Mouse (Mus musculus) lung, adult 2 months (tissue): ENCODE data around the gene Lrch1. TPM values are rescaled to one million over a fixed set of nuclear protein-coding genes. Genes with fewer than 3 reads are reported as not detected.

Experiments used
- DNase-seq: peaks from one replicate; pipeline ENCODE4 v3.0.0; 2022
- H3K4me1 ChIP-seq: fragments of 200-500 bp; 2 replicates; pipeline ENCODE4 v1.6.1; 2011; ENCODE audit warnings: low read length; ENCODE audit not compliant: control insufficient read depth, insufficient read depth
- H3K4me3 ChIP-seq: fragments of 200-500 bp; replicated peaks from 2 replicates; pipeline ENCODE3; 2011; ENCODE audit warnings: low read depth, mild to moderate bottlenecking, control low read depth, low read length; ENCODE audit errors: extremely low read depth
- CTCF ChIP-seq: fragments of 200-500 bp; IDR thresholded peaks from 2 replicates; pipeline ENCODE4 v1.5.1; 2011; ENCODE audit warnings: mild to moderate bottlenecking, low read length, control low read depth; ENCODE audit not compliant: insufficient read depth
- POLR2A ChIP-seq: fragments of 200-500 bp; IDR thresholded peaks from 2 replicates; pipeline ENCODE4 v1.6.1; 2011; ENCODE audit warnings: low read depth, mild to moderate bottlenecking, control low read depth, low read length, borderline replicate concordance; ENCODE audit errors: extremely low read depth
- WGBS: fragments of 180-500 bp; shearing (Covaris S2); methylation state at CpG from one replicate; pipeline ENCODE4 v1.1.7; 2018; 5-methylcytosine and 5-hydroxymethylcytosine counted together
- polyA plus RNA-seq: library from polyadenylated mRNA; depleted of rRNA; stranded (reverse); fragments of >200 nt; gene quantifications from 2 replicates; pipeline ENCODE4 v1.2.3, GENCODE M21; 2012

Gene Lrch1
- polyA plus RNA-seq, 1 experiment, result 22.6 TPM

DNA sequence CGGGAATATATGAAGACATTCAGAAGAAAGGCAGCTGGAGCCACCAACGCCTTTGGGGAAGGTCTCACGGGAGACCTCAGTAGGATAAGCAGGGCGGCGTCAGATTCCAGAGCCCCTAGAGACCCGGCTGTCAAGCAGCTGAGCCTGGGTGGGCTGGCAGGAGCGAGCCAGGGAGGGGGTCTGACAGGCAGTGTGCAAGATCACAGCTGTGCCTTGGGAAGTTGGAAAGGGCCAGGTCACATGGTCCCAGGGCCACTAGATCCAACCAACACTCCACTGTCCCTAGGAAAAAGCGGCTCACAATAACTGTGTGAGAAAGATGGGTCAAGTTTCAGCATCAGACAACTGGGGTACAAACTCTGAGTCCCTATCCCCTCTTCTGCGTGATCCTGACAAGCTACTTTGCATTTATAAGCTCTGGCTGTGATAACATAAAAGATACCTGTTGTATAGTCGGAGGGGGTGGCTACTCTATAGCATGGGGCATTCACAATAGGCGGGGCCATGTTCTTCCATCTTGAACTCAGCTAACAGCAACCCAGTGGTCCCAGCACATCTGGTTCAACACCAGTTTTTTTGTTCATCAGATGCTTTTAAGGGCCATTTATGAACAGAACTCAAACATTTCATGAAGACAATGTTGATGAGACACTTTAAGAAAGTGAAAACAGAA is 20.6 kb downstream of the Lrch1 start:
- Histone ChIP-seq H3K4me1 (peaks cover 4% of the 10 kb centered on the region; the same call in 1 of the 2 replicates), H3K4me3 (no peak overlapping the region)
- WGBS, result 60% methylated on average over 11 of the region's 11 CpGs
- TF ChIP-seq CTCF (no peak), POLR2A (no peak)
- DNase-seq, result no peak

DNA sequence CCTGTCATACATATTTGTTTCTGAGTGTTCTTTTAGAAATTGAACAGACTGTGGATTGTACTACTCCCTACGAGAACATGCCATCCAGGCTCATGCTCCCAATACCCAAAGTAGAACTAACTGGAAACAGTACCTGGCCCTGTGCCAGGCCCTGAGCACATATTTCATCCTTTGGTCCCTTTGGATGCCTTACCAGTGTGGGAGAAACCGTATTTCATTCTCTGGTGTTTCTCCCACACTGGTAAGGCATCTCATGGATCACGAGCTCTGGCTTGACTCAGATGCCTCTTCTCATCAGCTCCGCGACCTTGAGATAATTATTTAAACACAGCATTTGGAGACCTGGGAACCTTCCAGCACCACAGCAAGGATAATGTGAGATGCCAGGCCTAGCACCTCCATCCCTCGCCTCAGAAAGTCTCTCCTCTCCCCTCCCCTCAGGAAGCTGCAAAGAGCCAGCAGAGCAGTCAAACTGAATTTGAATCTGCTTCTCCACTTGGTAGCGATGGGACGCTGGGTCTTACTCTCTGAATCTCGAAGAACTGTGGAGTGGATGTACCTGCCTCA is 21.6 kb downstream of the Lrch1 start:
- no peak for DNase-seq
- whole genome bisulfite sequencing, result 71% methylated on average over 9 of the region's 9 CpGs

DNA sequence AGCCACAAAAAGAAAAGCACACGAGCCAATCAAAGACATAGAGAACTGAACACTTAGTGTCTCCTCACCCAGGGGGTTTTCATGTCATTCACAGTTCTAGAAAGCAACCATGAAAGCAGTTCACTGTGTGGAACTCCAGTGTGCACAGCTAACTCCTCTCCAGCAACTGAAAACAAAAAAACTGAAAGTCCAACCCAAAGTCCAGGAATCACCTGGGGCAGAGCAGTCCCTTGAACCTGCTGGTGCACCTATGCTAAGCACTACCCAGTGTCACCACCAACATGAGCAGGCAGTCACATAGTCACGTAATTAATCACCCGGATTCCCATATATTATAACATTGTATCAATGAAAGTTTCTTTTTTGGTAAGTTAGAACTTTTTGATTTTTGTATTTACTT is 23.2 kb downstream of the Lrch1 start:
- WGBS, result 84% methylated on average over 3 of the region's 3 CpGs
- DNase-seq, result no peak

More for the DNA sequence above, 21.6 kb downstream of the Lrch1 start:
- Histone ChIP-seq H3K4me1 (peaks cover 6% of the 10 kb centered on the region; the same call in 1 of the 2 replicates), H3K4me3 (no peak overlapping the region)
- TF ChIP-seq CTCF (no peak), POLR2A (no peak)

DNA sequence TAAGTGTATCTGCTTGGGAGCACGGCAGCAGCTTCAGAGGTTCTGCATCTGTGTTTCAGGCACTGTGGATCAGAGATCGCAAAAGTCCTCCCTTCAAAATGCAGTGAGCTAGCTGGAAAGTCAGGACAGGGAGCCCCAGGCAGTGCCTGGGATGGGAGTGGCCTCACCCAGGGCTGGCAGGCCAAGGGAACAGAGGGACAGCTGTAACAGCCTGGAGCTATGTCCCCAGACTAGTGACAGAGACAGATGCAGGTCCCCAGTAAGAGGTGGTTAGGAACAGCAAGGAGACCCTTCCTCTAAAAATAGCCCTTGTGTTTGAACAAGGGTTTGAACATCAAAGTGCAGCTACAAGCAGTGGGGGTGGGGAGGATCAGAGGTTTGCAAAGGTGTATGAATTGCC is 23.6 kb downstream of the Lrch1 start:
- WGBS, result 67% methylated on average over 2 of the region's 2 CpGs
- Histone ChIP-seq H3K4me1 (peaks cover 6% of the 10 kb centered on the region; the same call in 1 of the 2 replicates), H3K4me3 (no peak overlapping the region)
- TF ChIP-seq CTCF, result no peak
- TF ChIP-seq POLR2A, result no peak
- no peak for DNase-seq

More for the DNA sequence above, 23.2 kb downstream of the Lrch1 start:
- H3K4me3 ChIP-seq, result no peak overlapping the region
- peaks cover 6% of the 10 kb centered on the region; the same call in 1 of the 2 replicates for H3K4me1 ChIP-seq
- no peak for TF ChIP-seq POLR2A

DNA sequence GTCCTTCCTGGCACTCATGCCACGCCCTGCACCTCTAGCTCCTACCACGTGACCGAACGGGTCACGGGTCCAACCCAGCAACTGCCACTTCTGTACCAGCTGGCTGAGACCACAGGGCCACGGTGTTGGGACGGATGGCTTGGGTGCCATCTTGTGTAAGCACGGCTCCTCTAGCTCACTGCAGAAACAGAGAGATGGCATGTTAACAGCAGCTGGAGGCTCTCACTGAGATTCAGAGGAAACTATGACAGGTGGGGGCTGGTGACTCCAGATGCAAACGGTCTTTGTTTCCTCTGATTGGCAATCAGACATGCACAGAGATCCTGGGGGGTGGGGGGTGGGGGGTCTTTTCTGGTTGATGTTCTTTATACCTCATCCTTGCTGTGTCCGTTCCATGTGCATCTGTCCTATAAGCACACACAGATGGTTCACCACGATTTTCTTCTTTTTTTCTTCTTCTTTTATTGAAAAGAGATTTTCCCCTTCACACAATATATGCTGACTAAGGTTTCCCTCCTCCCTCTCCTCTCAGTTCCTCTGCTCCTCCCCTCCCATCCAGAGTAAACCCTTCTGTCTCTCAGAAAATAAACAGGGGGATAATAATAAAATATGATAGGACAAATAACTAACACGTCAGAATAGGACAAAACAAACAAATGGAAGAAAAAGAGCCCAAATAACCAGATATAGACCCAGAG is 25.5 kb downstream of the Lrch1 start:
- DNase-seq, result no peak
- TF ChIP-seq CTCF (no peak), POLR2A (no peak)
- WGBS, result 49% methylated on average over 12 of the region's 12 CpGs
- Histone ChIP-seq H3K4me1 (peaks cover 18% of the 10 kb centered on the region), H3K4me3 (no peak overlapping the region)

DNA sequence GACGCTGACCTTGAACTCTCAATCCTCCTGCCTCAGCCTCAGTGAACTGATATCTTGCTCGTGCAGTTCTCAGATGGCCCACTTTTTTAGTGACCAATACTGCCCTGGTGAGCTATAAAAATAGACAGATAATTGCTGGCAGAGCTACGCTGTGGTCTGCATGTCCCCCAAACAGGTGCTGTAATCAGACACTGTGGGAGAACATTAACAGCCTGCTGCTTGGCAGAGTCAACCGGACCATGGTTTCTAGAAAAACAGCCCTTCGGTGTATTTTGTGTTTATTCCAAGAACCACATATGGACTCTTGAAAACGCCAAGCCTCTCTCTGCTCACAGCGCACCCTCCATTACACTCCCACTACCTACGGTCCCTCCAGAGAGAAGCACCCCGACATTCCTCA is 26.2 kb downstream of the Lrch1 start:
- TF ChIP-seq POLR2A, result no peak
- TF ChIP-seq CTCF, result no peak
- DNase-seq, result no peak
- Histone ChIP-seq H3K4me3 (no peak overlapping the region), H3K4me1 (peaks cover 23% of the 10 kb centered on the region)
- WGBS, result 87% methylated on average over 9 of the region's 9 CpGs

DNA sequence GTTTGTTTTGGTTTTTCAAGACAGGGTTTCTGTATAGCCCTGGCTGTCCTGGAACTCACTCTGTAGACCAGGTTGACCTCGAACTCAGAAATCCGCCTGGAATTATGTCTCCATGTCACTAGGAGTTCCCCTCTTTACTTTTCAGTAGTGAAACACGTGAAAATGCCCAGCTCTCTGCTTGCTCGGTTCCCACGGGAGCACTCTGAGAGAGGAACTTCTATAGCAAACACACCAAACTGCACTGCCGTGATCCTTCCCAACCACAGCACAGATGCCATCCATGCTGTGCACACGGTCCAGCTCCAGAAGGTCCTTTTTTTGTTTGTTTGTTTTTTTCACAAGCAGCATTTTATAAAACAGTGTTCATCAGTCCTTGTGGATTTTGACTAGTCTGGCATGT is 28.5 kb downstream of the Lrch1 start:
- Histone ChIP-seq H3K4me3 (no peak overlapping the region), H3K4me1 (peaks cover 37% of the 10 kb centered on the region)
- WGBS, result 71% methylated on average over 7 of the region's 7 CpGs
- no peak for TF ChIP-seq CTCF
- no peak for TF ChIP-seq POLR2A
- DNase-seq, result no peak

DNA sequence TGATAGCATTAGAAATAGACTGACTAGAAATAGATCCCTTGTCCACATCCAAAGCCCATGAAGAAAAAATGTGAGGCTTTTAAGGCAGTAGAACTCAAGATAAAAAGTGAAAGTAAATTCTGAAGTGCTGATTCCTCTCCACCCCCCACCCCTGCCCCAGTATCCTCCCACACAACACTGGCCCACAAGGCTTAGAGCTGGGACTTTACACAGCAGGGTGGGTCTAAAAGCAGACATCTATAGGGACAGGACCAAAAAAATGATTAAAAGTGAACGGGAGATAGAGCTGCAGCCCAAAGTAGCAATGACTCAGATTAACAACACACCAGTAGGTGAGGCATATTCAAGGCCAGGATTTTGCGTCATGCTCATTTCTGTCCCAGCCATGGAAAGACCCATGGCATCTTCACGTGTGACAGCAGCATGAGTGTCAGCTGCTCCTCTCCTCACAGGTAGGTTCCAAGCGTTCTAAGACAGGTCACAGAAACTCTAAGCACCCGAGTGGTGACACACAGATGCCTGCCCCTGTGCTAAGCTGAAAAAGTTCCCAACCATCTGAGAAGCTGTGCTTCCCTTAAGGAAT is 29.1 kb downstream of the Lrch1 start:
- WGBS, result 62% methylated on average over 5 of the region's 5 CpGs

DNA sequence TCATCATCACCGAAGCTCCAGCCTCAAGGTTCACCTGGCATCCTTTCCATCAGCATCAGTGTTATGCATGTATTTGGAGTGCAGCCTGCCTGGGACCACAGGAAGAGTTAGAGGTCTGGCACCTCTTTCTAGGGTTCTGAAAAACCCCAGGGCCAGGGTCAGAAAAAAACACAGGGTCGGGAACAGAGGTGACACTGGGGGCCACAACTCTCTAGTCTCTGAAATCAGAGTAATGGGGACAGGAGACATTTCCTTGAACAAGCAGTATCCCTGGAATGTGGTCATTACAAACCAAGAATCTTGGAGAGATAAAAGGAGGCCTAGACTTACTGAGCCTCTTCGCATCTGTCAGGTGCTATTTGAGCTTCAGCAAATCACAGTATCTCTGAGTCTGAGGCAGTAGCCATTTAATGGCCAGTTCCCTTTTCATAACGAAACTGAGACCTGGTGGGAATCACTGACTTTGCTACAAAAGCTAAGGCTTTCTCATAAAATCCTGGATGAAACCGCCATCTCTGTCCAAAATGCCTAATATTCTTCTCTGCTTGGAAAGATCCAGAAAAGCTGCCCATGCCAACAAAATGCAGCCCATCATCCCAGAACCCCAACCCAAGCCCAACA is 30.1 kb downstream of the Lrch1 start:
- WGBS, result 84% methylated on average over 5 of the region's 5 CpGs
- Histone ChIP-seq H3K4me3 (no peak overlapping the region), H3K4me1 (peaks cover 40% of the 10 kb centered on the region)
- no peak for DNase-seq
- no peak for TF ChIP-seq CTCF
- TF ChIP-seq POLR2A, result no peak

More for the DNA sequence above, 29.1 kb downstream of the Lrch1 start:
- Histone ChIP-seq H3K4me1 (peaks cover 42% of the 10 kb centered on the region), H3K4me3 (no peak overlapping the region)
- TF ChIP-seq POLR2A, result no peak
- TF ChIP-seq CTCF, result no peak
- DNase-seq, result no peak
